Mouse (Mus musculus): Measurements from ENCODE around the gene Cldn9.

DNA sequence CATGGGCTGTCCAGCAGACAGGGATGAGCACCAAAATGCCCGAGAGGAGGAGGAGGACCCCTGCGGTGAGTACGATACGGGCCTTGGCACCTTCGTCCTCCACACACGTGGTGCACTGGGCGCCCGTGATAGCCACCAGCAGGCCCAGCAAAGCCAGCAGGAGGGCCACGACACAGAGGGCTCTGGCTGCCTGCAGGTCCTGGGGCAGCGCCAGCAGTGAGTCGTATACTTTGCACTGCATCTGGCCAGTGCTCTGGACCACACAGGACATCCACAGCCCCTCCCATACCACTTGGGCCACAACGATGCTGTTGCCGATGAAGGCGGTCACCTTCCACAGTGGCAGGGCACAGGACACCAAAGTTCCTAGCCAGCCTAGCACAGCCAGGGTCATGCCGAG lies 600 bp downstream of the Cldn9 start:
- TF ChIP-seq POLR2A (IDR thresholded peaks at IDR 0.05; ENCODE audit: extremely low read depth, insufficient read depth, low read length) (no peak), CTCF (IDR thresholded peaks at IDR 0.05; ENCODE audit: low read depth, low read length) (no peak)

Measured in liver, adult 2 months (tissue).